Mouse (Mus musculus): Measurements from ENCODE around the gene Golga5. TPM values are rescaled to one million over a fixed set of nuclear protein-coding genes. Genes with fewer than 3 reads are reported as not detected.

Gene Golga5
- total and polyA plus RNA-seq, 2 experiments from 2014 or later: 20.8 to 23.0 TPM

- ATAC-seq (ENCODE audit: low FRiP score): no peak
Measured at GRCm38 (mm10) chr12:102505131-102505713, 36.3 kb downstream of the Golga5 start.

GRCm38 (mm10) chr12:102505949-102506348 lies 37.0 kb downstream of the Golga5 start:
- Histone ChIP-seq H3K9ac (replicated peaks; ENCODE audit: low read length, poor library complexity, severe bottlenecking) (no peak overlapping the region), H3K4me2 (ENCODE audit: low read depth, low read length, poor library complexity, severe bottlenecking) (no peak overlapping the region), H3K4me1 (ENCODE audit: insufficient read depth, low read length) (no peaks in the 10 kb centered on the region), H3K27me3 (ENCODE audit: insufficient read depth, low read length) (no peaks in the 10 kb centered on the region), H3K9me3 (ENCODE audit: low read length) (no peaks in the 10 kb centered on the region), H3K4me3 (ENCODE audit: low read depth, low read length) (no peak overlapping the region), H3K27ac (ENCODE audit: low read depth, low read length) (no peak overlapping the region), H3K36me3 (ENCODE audit: insufficient read depth, low read length) (no peaks in the 10 kb centered on the region)
- no peak for DNase-seq (ENCODE audit: low spot score)
- TF ChIP-seq CTCF (IDR thresholded peaks at IDR 0.05): no peak
- ATAC-seq (ENCODE audit: low FRiP score): no peak
- WGBS: 89% methylated on average over 7 of the region's 7 CpGs

More at GRCm38 (mm10) chr12:102505131-102505713, 36.3 kb downstream of the Golga5 start:
- Histone ChIP-seq H3K4me3 (ENCODE audit: low read depth, low read length) (no peak overlapping the region), H3K9me3 (ENCODE audit: low read length) (no peaks in the 10 kb centered on the region), H3K4me2 (ENCODE audit: low read depth, low read length, poor library complexity, severe bottlenecking) (no peak overlapping the region), H3K27me3 (ENCODE audit: insufficient read depth, low read length) (no peaks in the 10 kb centered on the region), H3K9ac (replicated peaks; ENCODE audit: low read length, poor library complexity, severe bottlenecking) (no peak overlapping the region), H3K27ac (ENCODE audit: low read depth, low read length) (no peak overlapping the region), H3K4me1 (ENCODE audit: insufficient read depth, low read length) (no peaks in the 10 kb centered on the region), H3K36me3 (ENCODE audit: insufficient read depth, low read length) (no peaks in the 10 kb centered on the region)
- TF ChIP-seq CTCF (IDR thresholded peaks at IDR 0.05): no peak
- no peak for DNase-seq (ENCODE audit: low spot score)
- 75% methylated on average over 9 of the region's 9 CpGs for WGBS

GRCm38 (mm10) chr12:102511363-102511762 lies 42.4 kb downstream of the Golga5 start:
- DNase-seq (ENCODE audit: low spot score): peak; percentile 89
- H3K27ac ChIP-seq (ENCODE audit: low read depth, low read length): no peak overlapping the region
- no peak overlapping the region for H3K9ac ChIP-seq (replicated peaks; ENCODE audit: low read length, poor library complexity, severe bottlenecking)
- no peaks in the 10 kb centered on the region for H3K27me3 ChIP-seq (ENCODE audit: insufficient read depth, low read length)
- no peak overlapping the region for H3K4me2 ChIP-seq (ENCODE audit: low read depth, low read length, poor library complexity, severe bottlenecking)
- peak; percentile 54; the same call in 1 of the 2 replicates for ATAC-seq (ENCODE audit: low FRiP score)
- no peak overlapping the region for H3K4me3 ChIP-seq (ENCODE audit: low read depth, low read length)
- TF ChIP-seq CTCF (IDR thresholded peaks at IDR 0.05): no peak
- no peaks in the 10 kb centered on the region for H3K36me3 ChIP-seq (ENCODE audit: insufficient read depth, low read length)
- H3K4me1 ChIP-seq (ENCODE audit: insufficient read depth, low read length): no peaks in the 10 kb centered on the region
- no peaks in the 10 kb centered on the region for H3K9me3 ChIP-seq (ENCODE audit: low read length)
- WGBS: 30% methylated on average over 3 of the region's 3 CpGs

- whole genome bisulfite sequencing: 53% methylated on average over 6 of the region's 6 CpGs
- DNase-seq (ENCODE audit: low spot score) (peak; percentile 46), ATAC-seq (ENCODE audit: low FRiP score) (peak; percentile 60; the same call in 1 of the 2 replicates)
- Histone ChIP-seq H3K27me3 (ENCODE audit: insufficient read depth, low read length) (no peaks in the 10 kb centered on the region), H3K27ac (ENCODE audit: low read depth, low read length) (peak overlapping the region; percentile 32; the same call in 1 of the 2 replicates), H3K4me3 (ENCODE audit: low read depth, low read length) (no peak overlapping the region), H3K4me1 (ENCODE audit: insufficient read depth, low read length) (no peaks in the 10 kb centered on the region), H3K9me3 (ENCODE audit: low read length) (no peaks in the 10 kb centered on the region), H3K36me3 (ENCODE audit: insufficient read depth, low read length) (no peaks in the 10 kb centered on the region), H3K9ac (replicated peaks; ENCODE audit: low read length, poor library complexity, severe bottlenecking) (no peak overlapping the region), H3K4me2 (ENCODE audit: low read depth, low read length, poor library complexity, severe bottlenecking) (no peak overlapping the region)
- TF ChIP-seq CTCF (IDR thresholded peaks at IDR 0.05): no peak
Measured at GRCm38 (mm10) chr12:102514151-102514550, 45.2 kb downstream of the Golga5 start.

GRCm38 (mm10) chr12:102514751-102515150 lies 45.8 kb downstream of the Golga5 start:
- no peaks in the 10 kb centered on the region for H3K36me3 ChIP-seq (ENCODE audit: insufficient read depth, low read length)
- no peak overlapping the region for H3K9ac ChIP-seq (replicated peaks; ENCODE audit: low read length, poor library complexity, severe bottlenecking)
- no peaks in the 10 kb centered on the region for H3K9me3 ChIP-seq (ENCODE audit: low read length)
- H3K4me2 ChIP-seq (ENCODE audit: low read depth, low read length, poor library complexity, severe bottlenecking): no peak overlapping the region
- H3K4me3 ChIP-seq (ENCODE audit: low read depth, low read length): no peak overlapping the region
- 70% methylated on average over 6 of the region's 6 CpGs for WGBS
- ATAC-seq (ENCODE audit: low FRiP score) (no peak), DNase-seq (ENCODE audit: low spot score) (no peak)
- H3K4me1 ChIP-seq (ENCODE audit: insufficient read depth, low read length): no peaks in the 10 kb centered on the region
- TF ChIP-seq CTCF (IDR thresholded peaks at IDR 0.05): no peak
- H3K27ac ChIP-seq (ENCODE audit: low read depth, low read length): no peak overlapping the region
- H3K27me3 ChIP-seq (ENCODE audit: insufficient read depth, low read length): no peaks in the 10 kb centered on the region

- no peak overlapping the region for H3K9ac ChIP-seq (replicated peaks; ENCODE audit: low read length, poor library complexity, severe bottlenecking)
- no peak for TF ChIP-seq CTCF (IDR thresholded peaks at IDR 0.05)
- H3K4me1 ChIP-seq (ENCODE audit: insufficient read depth, low read length): no peaks in the 10 kb centered on the region
- WGBS: 80% methylated on average over 4 of the region's 4 CpGs
- no peaks in the 10 kb centered on the region for H3K36me3 ChIP-seq (ENCODE audit: insufficient read depth, low read length)
- no peaks in the 10 kb centered on the region for H3K9me3 ChIP-seq (ENCODE audit: low read length)
- H3K27ac ChIP-seq (ENCODE audit: low read depth, low read length): no peak overlapping the region
- DNase-seq (ENCODE audit: low spot score) (no peak), ATAC-seq (ENCODE audit: low FRiP score) (no peak)
- no peaks in the 10 kb centered on the region for H3K27me3 ChIP-seq (ENCODE audit: insufficient read depth, low read length)
- no peak overlapping the region for H3K4me3 ChIP-seq (ENCODE audit: low read depth, low read length)
- no peak overlapping the region for H3K4me2 ChIP-seq (ENCODE audit: low read depth, low read length, poor library complexity, severe bottlenecking)
Measured at GRCm38 (mm10) chr12:102516151-102516550, 47.2 kb downstream of the Golga5 start.

All from midbrain, postnatal 0 days (tissue).